ENCODE assay signal across 14 mouse cellular contexts in genomic region chr2:137224702-137225552, GRCm38 (mm10).
DNase-seq lines count a peak whose midpoint lies in the region; ATAC-seq and TF ChIP-seq lines count a peak whose summit lies in the region.
"Had no signal": no experiment of that assay in that cellular context is flagged by ENCODE, and none has a peak within 500 bp of the region (broad histone marks: within the 10 kb centered on the region; RNA-seq: fewer than 3 reads in every experiment).

No protein-coding gene starts in this region.

- no peak for TF ChIP-seq CTCF in CH12.LX (conservative IDR thresholded peaks at IDR 0.05 in 1 of 2, IDR thresholded peaks at IDR 0.05 in 1 of 2; ENCODE audit: low read depth in 2 of 2, low read length in 2 of 2)
- TF ChIP-seq CTCF in forebrain, postnatal 0 days (IDR thresholded peaks at IDR 0.05; ENCODE audit: low read depth), result no peak

- no peak overlapping the region for H3K4me3 ChIP-seq in CH12.LX (replicated peaks in 1 of 3; ENCODE audit: low read depth in 2 of 3, low read length in 2 of 3, poor library complexity in 1 of 3)
- H3K4me3 ChIP-seq in kidney, embryonic 16.5 days (ENCODE audit: low read length), result no peak overlapping the region
- no peak overlapping the region for H3K4me3 ChIP-seq in forebrain, postnatal 0 days (ENCODE audit: low read depth, low read length)
- H3K4me3 ChIP-seq: heart, embryonic 10.5 days; limb, embryonic 15.5 days; midbrain, embryonic 13.5 days; neural tube, embryonic 13.5 days had no signal

- no peaks in the 10 kb centered on the region for H3K9me3 ChIP-seq in CH12.LX (replicated peaks; ENCODE audit: low read length)
- H3K9me3 ChIP-seq in kidney, embryonic 16.5 days (ENCODE audit: low read length), result no peaks in the 10 kb centered on the region
- H3K9me3 ChIP-seq in forebrain, postnatal 0 days (ENCODE audit: low read length), result no peaks in the 10 kb centered on the region
- H3K9me3 ChIP-seq: heart, embryonic 10.5 days; limb, embryonic 15.5 days; midbrain, embryonic 13.5 days; neural tube, embryonic 13.5 days had no signal

- TF ChIP-seq RAD21 in CH12.LX (IDR thresholded peaks at IDR 0.05; ENCODE audit: low read depth, low read length), result no peak

- intact Hi-C loops in gastrocnemius, postnatal 14 days (cut with DNase I; ENCODE audit: low total_unique reads), result no loop called here

- H3K79me2 ChIP-seq in CH12.LX (replicated peaks; ENCODE audit: control insufficient read depth, extremely low read depth, insufficient read depth, poor library complexity, severe bottlenecking), result no peaks in the 10 kb centered on the region

- dilution Hi-C loops in CH12.LX (cut with MboI; ENCODE audit: extremely low pct_ligation_motif_present, extremely low pct_unique_long_range_greater_than_20kb, low sequenced_read_pairs), result no loop called here

- ATAC-seq in kidney, embryonic 16.5 days (ENCODE audit: low FRiP score, low TSS enrichment), result peak; percentile 87
- no peak for ATAC-seq in forebrain, postnatal 0 days
- ATAC-seq: midbrain, embryonic 13.5 days had no signal

- H3K4me1 ChIP-seq in CH12.LX (ENCODE audit: control insufficient read depth in 1 of 2, insufficient read depth in 2 of 2), result no peaks in the 10 kb centered on the region
- H3K4me1 ChIP-seq in kidney, embryonic 16.5 days (ENCODE audit: insufficient read depth, low read length), result peaks cover 5% of the 10 kb centered on the region
- no peaks in the 10 kb centered on the region for H3K4me1 ChIP-seq in forebrain, postnatal 0 days (ENCODE audit: insufficient read depth)
- H3K4me1 ChIP-seq: heart, embryonic 10.5 days had no signal

- DNase-seq in 3T3-L1 (ENCODE audit: low read depth, low spot score) (peak; percentile 74), CH12.LX (ENCODE audit: extremely low read depth) (peak; percentile 2)
- peak; percentile 12 for DNase-seq in lung, postnatal 14 days
- no peak for DNase-seq in forebrain, postnatal 0 days
- no peak for DNase-seq in spleen, postnatal 10 days (ENCODE audit: low spot score in 2 of 2)
- DNase-seq in gastrocnemius, postnatal 14 days, result no peak
- no peak for DNase-seq in thymus, postnatal 36 days

- no peaks in the 10 kb centered on the region for H3K27me3 ChIP-seq in CH12.LX (replicated peaks)
- H3K27me3 ChIP-seq in kidney, embryonic 16.5 days (ENCODE audit: insufficient read depth, low read length), result no peaks in the 10 kb centered on the region
- no peaks in the 10 kb centered on the region for H3K27me3 ChIP-seq in forebrain, postnatal 0 days (ENCODE audit: insufficient read depth, low read length)
- H3K27me3 ChIP-seq: limb, embryonic 15.5 days; midbrain, embryonic 13.5 days; neural tube, embryonic 13.5 days had no signal

- no peak overlapping the region for H3K9ac ChIP-seq in CH12.LX (ENCODE audit: insufficient read depth, low read depth)
- no peak overlapping the region for H3K9ac ChIP-seq in kidney, embryonic 16.5 days (replicated peaks; ENCODE audit: low read length)
- no peak overlapping the region for H3K9ac ChIP-seq in forebrain, postnatal 0 days
- H3K9ac ChIP-seq: hindbrain, embryonic 14.5 days; limb, embryonic 15.5 days; midbrain, embryonic 13.5 days; neural tube, embryonic 13.5 days had no signal

- no peaks in the 10 kb centered on the region for H3K36me3 ChIP-seq in CH12.LX (replicated peaks in 1 of 2; ENCODE audit: control insufficient read depth in 1 of 2, insufficient read depth in 1 of 2, low read length in 1 of 2)
- no peaks in the 10 kb centered on the region for H3K36me3 ChIP-seq in kidney, embryonic 16.5 days (ENCODE audit: insufficient read depth, low read length)
- H3K36me3 ChIP-seq in forebrain, postnatal 0 days (ENCODE audit: insufficient read depth), result no peaks in the 10 kb centered on the region
- H3K36me3 ChIP-seq: G1E; heart, embryonic 10.5 days; limb, embryonic 15.5 days; midbrain, embryonic 13.5 days; neural tube, embryonic 13.5 days had no signal

- in situ Hi-C loops in CH12.LX (cut with MboI; ENCODE audit: low pct_ligation_motif_present, low pct_unique_long_range_greater_than_20kb, low sequenced_read_pairs), result no loop called here

- no peak overlapping the region for H3K27ac ChIP-seq in CH12.LX (ENCODE audit: insufficient read depth, low read depth)
- peak overlapping the region; percentile 40; the same call in 1 of the 2 replicates for H3K27ac ChIP-seq in kidney, embryonic 16.5 days (ENCODE audit: low read length)
- no peak overlapping the region for H3K27ac ChIP-seq in forebrain, postnatal 0 days (ENCODE audit: low read depth, low read length)
- H3K27ac ChIP-seq: heart, embryonic 10.5 days; hindbrain, embryonic 14.5 days; limb, embryonic 15.5 days; midbrain, embryonic 13.5 days; neural tube, embryonic 13.5 days had no signal

- no peak for TF ChIP-seq EP300 in CH12.LX (IDR thresholded peaks at IDR 0.05; ENCODE audit: low read length)

- no peak overlapping the region for H3K4me2 ChIP-seq in CH12.LX (ENCODE audit: insufficient read depth, low read depth, poor library complexity, severe bottlenecking)
- H3K4me2 ChIP-seq in kidney, embryonic 16.5 days (replicated peaks; ENCODE audit: low read depth, low read length), result no peak overlapping the region
- H3K4me2 ChIP-seq in forebrain, postnatal 0 days (ENCODE audit: low read depth), result no peak overlapping the region
- H3K4me2 ChIP-seq: hindbrain, embryonic 14.5 days; limb, embryonic 15.5 days; midbrain, embryonic 13.5 days; neural tube, embryonic 13.5 days had no signal

- TF ChIP-seq POLR2A in CH12.LX (IDR thresholded peaks at IDR 0.05; ENCODE audit: low read depth, low read length), result no peak

- 68% methylated on average over 10 of the region's 10 CpGs for WGBS in kidney, embryonic 16.5 days
- WGBS in forebrain, postnatal 0 days, result 88% methylated on average over 10 of the region's 10 CpGs

TF ChIP-seq in CH12.LX, 34 proteins besides CTCF, POLR2A, EP300 and RAD21:
- TF ChIP-seq ZNF384 (IDR thresholded peaks at IDR 0.05; ENCODE audit: low read depth, low read length), result no peak
- TF ChIP-seq SMC3 (IDR thresholded peaks at IDR 0.05; ENCODE audit: low read depth, low read length), result no peak

Comparison
In these comparisons a context has a peak if more than half of its experiments do, and no peak if none do; other contexts are left out.
1. DNase-seq: peak in 3T3-L1 (single experiment), CH12.LX (single experiment) and lung, postnatal 14 days (single experiment); none in forebrain, postnatal 0 days (single experiment), spleen, postnatal 10 days (0 of 2), gastrocnemius, postnatal 14 days (single experiment) and thymus, postnatal 36 days (0 of 2).